Mouse (Mus musculus) fibroblast of lung, adult 2 months (primary cell): ENCODE results near the gene Pmepa1.

Experiments
- DNase-seq: peaks from one replicate; pipeline ENCODE4 v3.0.0-alpha.2; 2011; ENCODE audit warnings: low read depth

Gene Pmepa1

GRCm38 (mm10) chr2:173275343-173276201, 761 bp downstream of the Pmepa1 start:
- DNase-seq = no peak

DNA sequence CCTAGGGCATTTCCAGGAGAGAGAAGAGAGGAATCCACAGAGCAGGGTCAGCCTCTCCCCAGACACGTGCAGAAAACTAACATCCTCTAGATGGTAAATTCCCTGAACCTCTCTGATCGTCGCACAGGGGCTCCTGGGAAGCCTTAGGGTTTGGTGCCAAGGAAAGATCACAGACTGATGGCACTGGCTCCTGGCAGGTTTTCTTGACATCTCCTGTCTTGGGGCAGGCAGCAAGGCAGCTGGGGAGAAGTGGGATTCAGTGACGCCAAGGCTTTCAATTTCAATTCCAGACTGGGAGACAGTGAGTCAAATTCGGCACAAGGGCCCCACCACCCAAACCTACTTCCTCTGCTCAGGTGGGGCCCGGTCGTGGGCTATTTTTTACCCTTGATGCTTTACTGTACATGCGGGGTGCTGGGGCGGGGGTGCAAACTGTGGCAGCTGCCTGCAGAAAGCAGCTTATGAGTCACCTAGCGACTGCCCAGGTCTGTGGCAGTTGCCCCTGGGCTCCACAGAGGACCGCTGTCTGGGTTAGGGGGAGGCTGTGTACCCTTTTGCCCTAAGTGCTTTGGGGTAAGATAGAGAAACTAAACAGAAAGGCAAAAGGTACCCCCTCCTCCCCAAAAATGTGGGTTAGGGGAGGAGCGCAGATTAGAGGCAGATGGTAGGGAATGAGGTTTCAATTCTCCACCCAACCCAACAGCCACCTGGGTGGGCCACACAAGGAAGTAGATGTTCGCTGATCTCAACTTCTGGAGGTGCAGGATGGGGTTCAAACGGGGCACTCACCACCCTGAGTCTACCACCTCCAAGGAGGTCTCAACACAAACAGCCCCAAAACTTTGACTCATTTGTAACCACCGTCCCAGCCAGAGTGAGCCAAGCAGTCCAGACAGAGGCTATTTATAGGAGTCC, 1.6 kb downstream of the Pmepa1 start:
- no peak for DNase-seq

DNA sequence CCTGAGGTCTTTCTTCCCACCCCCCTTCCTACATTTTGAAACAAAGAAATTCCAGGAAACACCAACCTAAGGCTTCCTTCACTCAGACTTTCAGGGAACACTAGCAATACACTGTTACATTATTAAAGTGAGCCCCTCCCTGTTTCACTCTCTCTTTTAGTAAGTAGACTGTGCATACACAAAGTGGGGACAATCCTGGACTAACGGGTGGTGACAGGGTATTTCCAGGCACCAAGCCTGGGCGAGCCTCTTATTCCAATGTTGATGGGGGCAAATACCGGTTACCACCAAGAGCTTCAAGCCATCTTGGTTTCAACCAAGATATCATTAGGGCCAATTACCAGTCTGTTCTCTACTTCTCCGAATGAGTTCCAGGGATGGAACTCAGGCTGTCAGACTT, 2.4 kb downstream of the Pmepa1 start:
- DNase-seq = no peak

DNA sequence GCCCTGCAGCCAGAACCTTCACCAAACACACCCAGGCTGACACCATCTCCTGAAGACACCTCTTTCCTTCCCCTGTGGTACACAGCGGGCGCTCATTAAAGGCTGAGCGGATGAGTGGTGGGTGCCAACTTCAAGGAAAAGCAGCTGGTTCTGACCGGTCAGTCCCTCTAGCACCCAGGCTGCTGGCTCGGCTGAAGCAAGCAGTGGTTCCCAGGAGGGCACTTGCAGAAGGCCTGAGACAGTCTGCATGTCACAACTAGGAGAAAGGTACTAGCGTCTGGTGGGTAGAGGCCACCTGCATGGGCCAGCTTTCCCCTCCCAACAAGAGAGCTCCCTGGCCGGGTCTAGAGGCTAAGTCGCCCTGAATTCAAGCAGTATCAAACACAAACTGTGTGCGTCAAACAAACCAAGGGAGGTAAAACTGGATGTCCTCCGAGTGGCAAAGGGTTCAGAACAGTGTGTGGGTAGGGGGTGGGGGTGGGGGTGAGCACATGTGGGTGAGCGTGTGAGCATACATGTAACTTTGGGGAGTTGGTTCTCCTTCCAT, 3.9 kb downstream of the Pmepa1 start:
- DNase-seq = no peak

GRCm38 (mm10) chr2:173271541-173271940, 4.8 kb downstream of the Pmepa1 start:
- DNase-seq = no peak

DNA sequence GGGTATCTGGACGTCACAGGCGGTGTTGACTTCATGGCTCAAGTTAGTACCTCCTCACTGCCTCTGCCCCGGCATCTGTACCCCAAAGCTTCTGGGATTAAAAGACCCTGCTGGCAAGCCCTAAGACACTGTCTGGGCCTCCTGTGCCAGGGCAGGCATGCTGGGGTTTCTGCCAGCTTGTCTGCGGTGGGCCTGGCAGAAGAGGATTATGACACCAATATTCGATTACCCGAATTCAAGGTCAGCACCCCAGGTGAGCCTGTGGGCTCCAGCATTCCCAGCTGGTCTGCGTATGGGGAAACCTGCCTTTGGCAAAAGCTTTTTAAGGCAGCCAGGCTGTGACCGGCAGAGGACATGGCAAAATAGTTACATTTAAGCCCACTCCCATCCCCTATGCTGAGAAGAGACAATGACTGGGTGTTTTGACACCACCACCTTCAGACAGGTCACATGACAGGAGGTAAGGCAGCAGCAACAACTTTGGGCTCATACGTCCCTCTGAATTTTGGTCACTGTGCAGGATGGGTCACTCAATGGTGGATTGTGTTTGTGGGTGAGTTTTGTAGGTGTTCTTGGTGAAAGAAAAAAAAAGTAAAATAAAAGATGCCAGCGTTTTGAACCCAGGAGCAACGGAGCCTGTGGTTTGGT, 5.6 kb downstream of the Pmepa1 start:
- no peak for DNase-seq

- no peak for DNase-seq
These were observed 6.1 kb downstream of the Pmepa1 start for GRCm38 (mm10) chr2:173270196-173270595.

GRCm38 (mm10) chr2:173267562-173267961, 8.8 kb downstream of the Pmepa1 start:
- no peak for DNase-seq

DNA sequence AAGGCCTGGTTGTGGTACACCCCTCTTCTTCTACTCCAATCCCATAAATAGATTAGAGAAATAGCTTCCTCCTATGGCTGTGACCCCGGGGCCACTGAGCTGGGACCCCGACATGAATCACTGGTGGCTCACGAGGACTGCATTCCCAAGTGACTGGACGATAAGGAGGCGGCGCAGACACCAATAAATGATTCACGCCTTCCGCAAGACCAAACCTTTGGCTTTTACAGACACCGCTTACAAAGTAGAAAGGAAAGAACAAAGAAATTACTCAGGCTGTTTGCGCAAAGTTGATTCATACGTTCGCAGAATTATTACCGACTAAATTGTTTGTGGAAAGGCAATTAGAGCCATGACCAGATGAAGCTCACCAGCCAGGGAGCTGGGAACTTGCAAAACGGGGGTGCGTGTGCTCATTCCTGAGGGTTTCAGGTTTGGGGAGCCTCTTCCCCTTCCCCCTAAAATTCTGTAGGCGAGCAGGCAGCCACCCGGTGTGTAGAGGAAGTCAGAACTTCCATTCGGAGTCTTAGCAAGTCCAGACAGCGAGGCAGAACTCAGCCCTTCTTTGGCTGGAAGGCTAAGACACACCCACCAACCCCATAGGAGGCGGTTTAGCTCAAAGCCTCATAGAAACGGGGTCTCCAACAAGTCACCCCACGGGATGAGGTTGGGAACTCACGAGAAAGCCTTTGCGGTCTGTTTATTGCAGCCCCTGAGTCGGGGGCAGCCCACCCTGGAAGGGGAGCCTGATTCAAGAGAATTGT, 9.8 kb downstream of the Pmepa1 start:
- no peak for DNase-seq

DNA sequence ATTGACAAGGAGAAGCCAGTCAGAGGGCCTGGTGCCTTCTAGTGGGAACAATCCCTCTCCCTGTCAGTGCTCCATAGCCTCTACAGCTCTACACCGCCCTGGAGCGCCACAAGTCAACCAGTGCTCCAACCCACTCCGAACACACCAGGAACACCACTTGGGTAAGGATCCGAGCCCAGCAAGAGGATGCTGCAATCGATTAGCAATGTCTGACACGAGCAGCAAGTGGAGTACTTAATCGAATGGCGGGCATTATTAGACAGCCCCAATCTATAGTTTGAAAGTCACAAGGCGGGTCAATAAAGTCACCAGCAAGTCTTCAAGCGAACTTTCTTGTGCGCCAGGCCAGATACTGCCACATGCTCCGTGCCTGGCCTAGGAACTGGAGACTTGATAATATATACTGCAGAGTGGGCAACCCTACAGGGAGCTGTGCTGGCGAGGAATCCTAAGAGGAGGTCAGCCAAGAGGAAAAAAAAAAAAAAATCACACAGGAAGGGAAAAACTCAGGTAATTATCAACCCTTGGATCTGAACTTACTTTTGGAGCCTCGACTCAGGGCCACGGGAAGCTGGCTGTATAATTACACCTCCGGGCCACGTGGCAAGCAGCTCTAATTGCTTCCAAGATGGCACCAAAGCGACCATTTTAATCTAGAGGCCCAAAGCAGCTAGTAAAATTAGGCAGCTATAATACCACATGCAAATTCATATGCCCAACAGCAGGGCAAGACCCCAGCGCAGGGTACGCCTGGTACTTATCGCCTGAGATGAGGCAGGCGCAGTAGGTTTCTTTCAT, 10.7 kb downstream of the Pmepa1 start:
- no peak for DNase-seq

DNA sequence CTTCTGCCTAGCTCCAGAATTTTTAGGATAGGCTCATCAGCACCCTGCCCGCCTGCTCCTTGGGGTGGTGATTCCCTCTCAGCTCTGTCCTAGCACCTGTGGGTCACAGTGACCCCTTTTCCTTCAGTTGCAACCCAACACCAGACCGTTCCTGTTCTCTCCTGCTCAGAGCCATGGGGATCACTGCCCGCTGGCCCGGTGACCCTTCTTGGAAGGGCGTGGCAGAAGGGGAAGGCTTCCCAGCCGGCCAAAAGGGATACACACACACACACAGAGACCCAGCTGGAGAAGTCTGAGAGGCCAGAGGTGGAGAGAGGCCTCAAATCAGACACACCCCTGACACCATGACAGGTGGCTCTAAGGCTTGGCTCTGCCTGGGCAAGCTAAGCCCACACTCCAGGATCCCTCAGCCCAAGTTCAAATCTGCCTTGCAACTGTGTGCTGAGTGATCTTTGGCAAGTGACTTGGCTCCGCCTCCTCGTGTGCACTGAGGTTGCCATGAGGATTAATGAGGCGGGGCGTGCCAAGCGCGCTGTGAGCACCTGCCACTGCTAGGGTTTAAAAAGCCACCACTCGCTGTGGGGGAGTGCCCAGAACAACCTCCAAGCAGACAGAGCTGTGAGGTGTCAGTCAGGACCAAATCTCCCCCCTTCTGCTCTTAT, 11.7 kb downstream of the Pmepa1 start:
- no peak for DNase-seq

DNA sequence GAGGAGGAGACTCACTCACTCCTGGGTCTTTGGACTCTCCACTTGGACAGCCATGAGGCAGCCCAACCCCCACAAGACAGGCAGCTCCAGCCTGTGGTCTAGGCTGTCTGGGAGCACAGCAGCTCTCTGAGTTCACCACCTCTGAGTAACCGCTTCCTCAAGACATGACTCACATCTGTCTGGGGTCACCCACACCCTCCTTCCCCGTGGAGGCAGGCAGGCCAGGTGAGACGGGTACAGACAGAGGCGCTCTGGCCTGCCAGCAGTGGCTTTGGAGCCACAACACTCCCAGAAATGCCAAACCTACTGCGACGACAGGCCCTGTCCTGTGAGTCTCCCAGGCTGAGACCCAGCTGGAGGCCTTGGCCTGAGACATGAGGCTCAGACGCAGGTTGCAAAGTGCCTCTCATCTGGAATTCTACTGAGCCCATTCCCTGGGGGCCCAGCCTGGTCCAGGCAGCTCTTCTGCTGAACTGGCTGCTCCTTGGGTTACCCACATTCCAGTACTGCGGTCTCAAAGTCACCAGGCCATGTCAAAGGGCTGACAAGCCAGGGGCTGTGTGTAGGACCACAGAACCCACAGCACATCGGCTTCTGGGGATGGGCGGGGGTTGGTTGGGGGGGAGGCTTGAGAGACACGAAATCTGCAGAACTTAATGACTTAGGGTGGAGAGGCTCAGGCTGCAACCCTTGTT, 12.6 kb downstream of the Pmepa1 start:
- DNase-seq = peak; percentile 94

GRCm38 (mm10) chr2:173261497-173261896, 14.8 kb downstream of the Pmepa1 start:
- DNase-seq = peak; percentile 92

DNA sequence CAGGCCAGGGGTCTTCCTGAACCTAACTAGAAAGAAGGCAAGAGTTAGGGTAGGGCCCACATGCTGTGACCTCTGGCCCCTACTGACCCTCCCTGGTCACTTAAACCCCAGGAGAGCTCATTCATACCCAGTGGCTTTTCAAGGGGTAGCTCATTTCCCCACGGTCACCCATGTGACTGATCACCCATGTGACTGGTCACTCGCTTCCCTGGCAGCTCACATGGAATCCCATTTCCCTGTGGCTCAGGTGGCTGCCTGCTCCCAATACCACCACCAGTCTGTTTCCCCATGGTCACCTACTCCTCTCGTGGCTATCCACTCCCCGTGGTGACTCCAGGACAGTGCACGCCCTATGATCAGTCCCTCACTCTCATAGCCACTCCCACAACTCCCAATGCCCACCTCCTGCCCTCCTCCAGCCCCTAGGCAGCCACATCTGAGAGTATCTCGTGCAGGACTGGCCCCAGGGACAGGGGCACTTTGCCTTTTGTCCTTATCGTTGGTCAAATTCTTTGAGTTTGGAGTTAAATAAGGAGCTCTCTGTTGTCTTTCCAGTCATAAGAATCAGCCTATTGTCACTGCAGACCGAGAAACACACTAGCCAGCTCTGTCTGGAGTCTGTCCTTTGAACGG, 17.8 kb downstream of the Pmepa1 start:
- DNase-seq = no peak

- DNase-seq = peak; percentile 88
These were observed 18.7 kb downstream of the Pmepa1 start for GRCm38 (mm10) chr2:173257610-173258009.

DNA sequence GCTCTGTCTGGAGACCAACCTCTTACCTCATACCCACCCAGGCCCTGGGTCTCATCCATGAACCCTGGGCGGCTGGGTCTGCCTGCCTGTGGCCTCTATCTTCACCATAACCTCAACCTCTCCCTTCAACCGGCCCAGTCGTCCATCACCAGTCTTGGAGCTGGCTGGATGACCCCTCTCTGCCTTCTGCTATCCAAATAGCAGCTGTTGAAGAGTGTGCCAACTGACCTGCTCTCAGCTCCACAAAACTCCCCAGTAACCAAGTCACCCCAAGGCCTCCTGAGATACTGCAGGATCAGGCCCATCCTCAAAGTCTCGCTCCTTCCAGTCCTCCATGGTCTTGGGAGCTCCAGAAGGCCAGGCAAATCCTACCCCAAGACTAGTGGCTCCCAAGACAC, 19.8 kb downstream of the Pmepa1 start:
- DNase-seq = no peak

DNA sequence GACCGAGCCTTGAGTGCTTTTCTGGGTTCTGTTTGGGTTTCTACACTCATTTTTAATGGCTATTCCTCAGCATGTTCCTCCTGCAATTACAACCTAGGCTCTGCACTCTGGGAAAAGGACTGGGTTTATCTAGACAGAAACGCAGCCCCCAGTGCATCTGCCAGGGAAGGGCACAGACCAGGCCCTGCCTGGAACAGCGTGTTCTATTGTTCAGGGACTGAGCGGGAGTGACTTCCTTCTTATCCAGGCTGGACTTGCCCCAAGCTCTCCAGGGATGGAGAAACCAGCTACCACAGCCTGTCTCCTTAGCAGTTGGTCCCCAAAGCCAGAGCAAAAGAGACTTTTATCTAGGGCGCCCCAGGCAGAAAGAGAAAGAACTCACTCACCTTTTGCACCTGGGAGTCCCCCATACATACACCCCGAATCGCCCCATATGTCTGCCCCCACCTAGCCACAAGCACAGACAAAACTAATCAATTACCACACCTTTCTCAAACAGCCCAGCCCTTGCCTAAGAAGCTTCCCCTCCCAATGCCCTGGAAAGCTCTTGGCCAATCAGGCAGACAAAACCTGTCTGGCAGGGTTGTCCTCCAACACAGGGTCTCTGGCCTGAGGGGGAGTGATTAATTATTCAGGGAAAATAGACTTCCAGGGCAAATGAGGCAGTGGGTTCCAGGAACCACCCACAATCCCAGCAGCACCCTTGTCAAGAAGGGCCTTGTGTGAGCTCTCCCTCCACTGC, 20.4 kb downstream of the Pmepa1 start:
- no peak for DNase-seq
